Mouse (Mus musculus) CH12F3 (cell line): ENCODE measurements around the gene Klhl11.

Experiments used
- in situ Hi-C: fragments of 300-500 bp; cut with MboI; formaldehyde crosslinking; loops from 2 replicates; pipeline ENCODE4 v1.14.3; 2020; ENCODE audit warnings: low sequenced_read_pairs

Gene Klhl11

GRCm38 (mm10) chr11:100414021-100414913 is 58.3 kb downstream of the Klhl11 start, which contains the start of gene P3h4:
Gene P3h4 (minus strand): TSS chr11:100414836.
- in situ Hi-C loops: no loop called here

- in situ Hi-C loops: no loop called here
Observed at GRCm38 (mm10) chr11:100413541-100413940, 59.0 kb downstream of the Klhl11 start.
